Mouse (Mus musculus) olfactory bulb, adult 2 months (tissue): ENCODE measurements around the gene Cat.

Experiments
- CTCF ChIP-seq: fragments of 200-500 bp; IDR thresholded peaks from 2 replicates; pipeline ENCODE4 v1.5.1; 2012; ENCODE audit warnings: low read depth, mild to moderate bottlenecking, low read length, moderate library complexity; ENCODE audit not compliant: insufficient read depth
- POLR2A ChIP-seq: fragments of 200-500 bp; IDR thresholded peaks from 2 replicates; pipeline ENCODE4 v1.6.1; 2012; ENCODE audit warnings: mild to moderate bottlenecking, low read depth, low read length, moderate library complexity; ENCODE audit not compliant: insufficient read depth

DNA sequence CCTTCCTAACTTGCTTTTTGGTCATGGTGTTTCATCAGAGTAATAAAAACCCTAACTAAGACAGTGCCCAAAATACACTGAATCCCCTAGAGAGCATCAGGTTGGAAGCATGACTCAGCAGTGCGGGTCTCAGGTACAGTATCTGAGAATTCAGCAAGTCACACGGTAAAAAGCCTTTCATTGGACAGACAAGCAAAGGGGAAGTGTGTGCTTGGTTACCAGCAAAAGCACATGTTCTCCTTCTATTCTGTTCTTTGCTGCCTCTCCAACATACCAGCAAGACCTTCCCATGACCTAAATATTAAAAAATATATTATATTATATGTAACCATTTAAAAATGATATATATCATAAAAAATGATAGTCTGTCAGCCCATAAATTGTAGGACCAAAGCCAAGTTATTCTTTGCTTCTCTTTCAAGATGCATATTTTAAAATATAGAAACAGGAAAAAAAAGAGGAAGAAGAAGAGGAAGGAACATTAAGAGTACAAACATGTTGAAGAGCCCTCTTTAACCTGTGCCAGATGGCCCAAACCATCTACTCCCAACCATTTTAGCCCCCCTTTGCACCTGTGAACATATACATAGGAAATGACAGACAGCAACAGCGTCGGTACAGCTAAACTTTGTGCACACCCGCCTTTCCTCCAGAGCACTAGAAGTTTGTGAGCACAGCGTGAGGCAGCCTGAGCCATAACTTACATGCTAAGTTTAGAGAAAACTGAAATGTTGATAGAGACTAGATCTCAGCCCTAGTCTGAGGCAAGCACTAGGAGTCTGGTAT, 10.9 kb upstream of the Cat start:
- TF ChIP-seq CTCF (no peak), POLR2A (no peak)
